Mouse (Mus musculus) kidney, adult 8-10 months (tissue): ENCODE data around the gene Zfp524.
"Not testable (repeated sequence)": the region's sequence is repeated elsewhere in the genome, so short reads cannot be mapped to it uniquely, and the experiment has no call there.

Experiments
- DNase-seq, 2 experiments: peaks; one replicate each; pipeline ENCODE4 v3.0.0; 2022

Zfp524 gene

DNA sequence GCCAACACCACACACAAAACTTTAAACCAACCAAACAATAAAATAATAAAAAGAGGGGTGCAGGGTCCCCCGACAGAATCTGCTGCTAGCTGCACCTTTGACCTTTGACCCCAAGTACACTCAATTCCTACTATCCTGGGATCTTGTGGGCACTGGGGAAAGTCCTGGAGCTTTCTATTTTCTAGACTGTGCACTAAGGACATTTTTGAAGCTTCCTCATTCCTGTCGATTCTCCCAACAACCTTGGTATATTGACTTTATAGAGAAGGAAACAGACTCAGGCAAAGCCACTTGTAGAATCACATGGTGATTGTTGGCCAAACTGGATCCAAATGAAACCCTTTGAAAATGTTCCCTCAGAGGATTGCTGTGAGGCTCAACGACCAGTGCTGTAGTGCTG is 1.8 kb downstream of the Zfp524 start:
- DNase-seq: peak in 1 of 2 experiments; percentile 47

DNA sequence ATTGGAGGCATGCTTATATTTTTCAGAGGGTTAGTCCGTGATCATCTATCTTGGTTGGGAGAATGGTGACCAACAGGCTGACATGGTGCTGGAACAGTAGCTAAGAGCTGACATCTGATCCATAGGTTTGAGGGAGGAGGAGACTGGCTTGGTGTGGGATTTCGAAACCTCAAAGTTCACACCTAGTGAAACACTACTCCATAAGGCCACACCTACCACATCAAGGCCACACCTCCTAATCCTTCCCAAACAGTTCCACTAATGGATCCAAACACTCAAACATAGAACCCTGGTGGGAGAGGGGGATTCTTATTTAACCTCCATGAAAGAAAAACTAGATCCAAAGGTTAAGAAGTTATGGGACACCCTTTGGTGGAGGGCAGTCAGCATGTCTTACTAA is 2.7 kb downstream of the Zfp524 start:
- DNase-seq: no peak

GRCm38 (mm10) chr7:5017352-5017751 is 3.1 kb downstream of the Zfp524 start:
- DNase-seq: no peak

GRCm38 (mm10) chr7:5017931-5018330 is 3.7 kb downstream of the Zfp524 start:
- no peak for DNase-seq

- not testable (repeated sequence) for DNase-seq
Measured at GRCm38 (mm10) chr7:5019576-5019975, 5.4 kb downstream of the Zfp524 start.

- peak; percentile 99 for DNase-seq
Measured at GRCm38 (mm10) chr7:5020000-5020681, 5.9 kb downstream of the Zfp524 start, which contains the start of the genes Zfp865 and Ccdc106. Zfp865 (plus strand) TSS chr7:5020376. Ccdc106 (plus strand) TSS chr7:5020553.

DNA sequence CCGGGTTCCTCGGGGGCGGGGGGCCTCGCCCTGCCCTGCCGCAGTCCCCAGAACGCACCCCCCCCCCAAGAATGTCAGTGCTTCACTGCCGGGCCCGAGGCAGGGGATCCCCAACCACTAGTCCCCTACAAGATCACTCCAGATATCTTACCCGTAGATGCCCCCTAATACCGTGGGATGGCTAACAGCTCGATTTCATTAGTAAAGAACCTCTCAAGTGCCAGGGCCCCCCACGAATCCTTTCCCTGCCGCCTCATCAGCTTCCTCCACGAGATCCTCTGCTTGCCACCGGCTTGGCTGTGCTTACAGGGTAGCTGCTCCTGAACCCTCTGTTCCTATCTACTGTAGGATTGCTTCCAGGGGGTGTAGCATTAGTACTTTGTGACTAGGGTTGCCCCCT is 6.5 kb downstream of the Zfp524 start:
- no peak for DNase-seq

DNA sequence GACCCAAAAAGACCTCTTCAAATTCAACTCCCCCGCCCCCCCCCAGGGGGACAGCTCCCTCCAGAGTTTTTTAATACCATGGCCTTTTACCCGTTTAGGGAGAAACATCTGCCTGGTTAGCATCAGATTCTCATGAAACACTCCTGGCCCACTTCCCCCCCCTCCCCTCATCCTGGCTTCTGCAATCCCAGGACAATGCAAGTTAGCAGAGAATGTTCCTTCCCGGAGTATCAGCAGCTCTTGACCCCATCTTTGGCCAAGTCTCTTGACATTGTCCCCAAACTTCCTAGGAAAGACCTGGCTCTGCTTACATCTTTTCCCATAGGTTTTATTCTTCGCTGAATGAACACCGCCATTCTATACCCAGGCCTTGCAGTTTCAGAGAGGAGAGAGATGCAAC is 7.0 kb downstream of the Zfp524 start:
- no peak for DNase-seq

DNA sequence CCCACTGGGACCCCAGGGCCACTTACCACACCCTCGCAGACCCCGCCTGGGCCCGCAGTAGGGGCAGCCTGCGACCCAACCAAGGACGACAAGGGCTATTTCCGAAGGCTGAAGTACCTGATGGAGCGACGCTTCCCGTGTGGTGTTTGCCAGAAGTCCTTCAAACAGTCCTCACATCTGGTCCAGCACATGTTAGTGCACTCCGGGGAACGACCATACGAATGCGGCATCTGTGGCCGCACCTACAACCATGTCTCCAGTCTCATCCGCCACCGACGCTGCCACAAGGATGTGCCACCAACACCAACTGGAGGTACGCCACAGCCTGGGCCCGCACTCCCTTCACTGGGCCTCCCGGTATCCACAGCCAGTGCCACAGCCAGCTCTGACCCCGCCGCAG is 15.3 kb downstream of the Zfp524 start:
- DNase-seq: no peak

DNA sequence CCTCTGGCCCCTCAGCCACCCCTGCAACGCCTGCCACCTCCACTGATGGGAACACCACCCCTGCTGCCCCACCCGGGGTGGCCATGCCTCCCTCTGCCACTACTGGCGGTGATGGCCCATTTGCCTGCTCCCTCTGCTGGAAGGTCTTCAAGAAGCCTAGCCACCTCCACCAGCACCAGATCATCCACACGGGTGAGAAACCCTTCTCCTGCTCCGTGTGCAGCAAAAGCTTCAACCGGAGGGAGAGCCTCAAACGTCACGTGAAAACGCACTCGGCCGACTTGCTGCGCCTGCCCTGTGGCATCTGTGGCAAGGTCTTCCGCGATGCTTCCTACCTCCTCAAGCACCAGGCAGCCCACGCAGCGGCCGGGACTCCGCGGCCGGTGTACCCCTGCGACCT is 15.7 kb downstream of the Zfp524 start:
- no peak for DNase-seq

- no peak for DNase-seq
Measured at GRCm38 (mm10) chr7:5030554-5031275, 16.5 kb downstream of the Zfp524 start.

DNA sequence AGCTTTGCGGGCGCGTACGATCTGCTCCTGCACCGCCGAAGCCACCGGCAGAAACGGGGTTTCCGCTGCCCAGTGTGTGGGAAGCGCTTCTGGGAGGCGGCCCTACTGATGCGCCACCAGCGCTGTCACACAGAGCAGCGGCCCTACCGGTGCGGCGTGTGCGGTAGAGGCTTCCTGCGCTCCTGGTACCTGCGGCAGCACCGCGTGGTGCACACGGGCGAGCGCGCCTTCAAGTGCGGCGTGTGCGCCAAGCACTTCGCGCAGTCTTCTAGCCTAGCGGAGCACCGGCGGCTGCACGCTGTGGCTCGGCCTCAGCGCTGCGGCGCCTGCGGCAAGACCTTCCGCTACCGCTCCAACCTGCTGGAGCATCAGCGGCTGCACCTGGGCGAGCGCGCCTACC is 17.3 kb downstream of the Zfp524 start:
- DNase-seq: no peak

DNA sequence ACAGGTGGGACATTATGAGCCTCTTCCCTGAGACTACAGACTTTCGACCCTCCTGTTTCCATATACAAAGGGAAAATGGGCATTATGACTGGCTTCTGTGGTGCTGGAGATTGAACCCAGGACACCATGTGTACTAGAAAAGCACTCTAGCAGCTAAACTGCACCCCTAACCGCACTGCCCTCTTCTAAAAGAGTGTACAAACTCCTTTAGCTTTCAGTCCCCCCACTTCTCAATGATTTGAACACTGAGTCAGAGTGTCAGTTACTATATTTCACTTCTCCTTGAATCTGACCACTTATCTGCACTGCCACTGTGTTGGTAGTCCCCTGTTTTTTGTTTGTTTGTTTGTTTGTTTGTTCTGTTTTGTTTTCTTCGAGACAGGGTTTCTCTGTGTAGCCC is 19.6 kb downstream of the Zfp524 start, which contains the start of gene 4632433K11Rik:
4632433K11Rik (plus strand) TSS at position 301 of the 400 bp plus-strand sequence.
- no peak for DNase-seq

- DNase-seq: no peak
Measured at GRCm38 (mm10) chr7:5035628-5036027, 21.4 kb downstream of the Zfp524 start.

DNA sequence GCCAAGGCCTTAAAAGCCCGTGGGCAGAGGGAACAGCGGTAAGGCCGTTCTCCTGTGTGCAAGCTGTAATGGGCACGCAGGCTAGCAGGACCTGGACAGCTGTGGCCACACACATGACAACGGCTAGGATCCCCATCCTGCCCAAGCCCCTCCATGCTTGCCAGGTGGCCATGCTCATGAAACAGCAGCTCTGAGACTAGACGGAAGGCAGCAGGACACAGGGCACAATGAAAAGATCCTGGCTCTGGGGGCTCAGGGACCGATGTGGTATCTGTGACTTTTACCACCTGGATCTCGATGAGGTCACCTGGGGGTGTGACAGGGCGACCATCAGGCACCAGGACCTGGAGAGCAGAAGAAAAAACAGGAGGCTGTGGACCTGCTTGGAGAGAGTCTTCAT is 21.9 kb downstream of the Zfp524 start:
- DNase-seq: no peak

- no peak for DNase-seq
Measured at GRCm38 (mm10) chr7:5037026-5037425, 22.8 kb downstream of the Zfp524 start.

DNA sequence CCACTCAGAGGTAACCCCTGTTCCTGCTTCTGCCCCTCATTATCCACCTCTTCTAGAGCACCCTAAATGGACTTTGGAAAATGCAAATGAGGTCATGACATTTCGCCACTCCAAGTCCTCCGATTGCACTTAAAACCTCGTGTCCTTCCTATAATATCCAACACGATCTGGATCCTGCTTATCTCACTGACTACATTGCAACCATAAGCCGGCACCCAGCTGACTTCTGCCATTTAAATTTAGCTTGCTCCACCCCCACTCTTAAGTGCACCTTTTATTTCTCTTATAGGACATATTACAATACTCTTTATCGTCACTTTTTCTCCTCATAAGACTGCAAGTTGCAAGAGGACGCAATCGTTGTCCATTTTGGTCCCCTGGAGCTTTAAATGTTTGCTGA is 23.3 kb downstream of the Zfp524 start:
- no peak for DNase-seq

- peak; percentile 92 to 94 for DNase-seq
Measured at GRCm38 (mm10) chr7:5038109-5038732, 24.0 kb downstream of the Zfp524 start, which contains the start of gene Zfp784. Zfp784 (minus strand) TSS chr7:5038446.

GRCm38 (mm10) chr7:5038940-5039339 is 24.7 kb downstream of the Zfp524 start:
- no peak for DNase-seq

GRCm38 (mm10) chr7:5044981-5045380 is 30.8 kb downstream of the Zfp524 start:
- DNase-seq: no peak

- DNase-seq: no peak
Measured at GRCm38 (mm10) chr7:5046112-5046511, 31.9 kb downstream of the Zfp524 start.

DNA sequence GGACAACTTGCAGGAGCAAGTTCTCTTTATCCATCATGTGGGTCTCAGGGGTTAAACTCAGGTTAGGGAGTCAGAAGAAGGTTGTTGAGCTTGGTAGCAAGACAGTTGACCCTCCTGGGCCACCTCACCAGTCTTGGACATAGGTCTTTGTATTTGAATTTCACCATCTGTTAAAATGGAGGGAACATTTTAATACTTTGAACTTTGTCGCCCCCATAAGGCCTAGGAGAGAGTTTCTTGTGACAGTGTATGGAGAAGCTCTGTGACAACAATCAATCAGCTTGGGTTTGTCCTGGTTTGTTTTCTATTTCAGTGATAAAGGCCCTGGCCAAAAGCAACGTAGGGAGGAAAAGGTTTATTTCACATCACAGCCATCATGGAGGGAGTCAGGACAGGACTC is 33.1 kb downstream of the Zfp524 start:
- DNase-seq: peak in 1 of 2 experiments; percentile 33
